Mouse (Mus musculus) urinary bladder, adult 2 months (tissue): ENCODE measurements at regions not wholly inside any gene's neighbourhood (a gene's known extent, or its start where the extent isn't known, plus 50 kb on each side); places are given as distances from the start of the nearest gene placed in this dataset.
"Not testable (repeated sequence)": the region's sequence is repeated elsewhere in the genome, so short reads cannot be mapped to it uniquely, and the experiment has no call there.

Experiments
- DNase-seq: peaks from one replicate; pipeline ENCODE4 v3.0.0; 2022; ENCODE audit warnings: low spot score

DNA sequence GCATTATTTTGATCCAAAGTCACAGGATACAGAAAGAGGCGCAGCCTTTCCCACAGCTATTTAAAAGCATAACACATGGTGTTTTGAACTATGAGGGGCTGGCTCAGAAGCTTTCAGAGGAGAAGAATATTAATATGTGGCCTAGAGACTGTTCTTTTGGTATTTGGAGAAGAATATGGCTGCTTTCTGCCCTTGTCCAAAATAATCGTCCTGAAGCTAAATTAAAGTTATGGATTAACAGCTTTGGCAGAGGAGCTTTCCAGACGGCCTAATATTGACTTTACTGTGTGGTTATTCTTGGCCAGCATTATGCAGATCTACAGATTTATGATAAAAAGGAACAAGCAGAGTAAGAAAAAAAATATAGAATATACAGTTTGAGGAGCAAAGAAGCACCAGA is 222.4 kb upstream of the Tmprss15 start:
- no peak for DNase-seq

DNA sequence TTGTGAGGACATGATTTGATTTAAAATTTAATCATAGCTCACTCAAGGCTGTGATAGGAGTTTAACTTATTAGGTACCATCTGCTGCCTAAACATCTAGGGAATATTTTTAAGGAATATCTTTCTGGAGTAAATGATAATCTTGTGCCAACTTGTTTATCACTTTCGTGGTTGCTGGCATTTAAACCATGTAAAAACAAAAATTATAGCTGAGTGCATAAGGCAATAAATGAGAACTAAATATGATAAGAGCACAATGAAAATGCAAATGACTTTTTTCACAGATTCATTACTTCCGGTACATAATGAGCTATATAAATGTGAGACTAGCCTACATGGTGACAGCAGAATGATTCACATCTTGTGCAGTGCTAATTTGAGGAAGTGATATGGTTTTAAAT is 221.8 kb upstream of the Tmprss15 start:
- no peak for DNase-seq

DNA sequence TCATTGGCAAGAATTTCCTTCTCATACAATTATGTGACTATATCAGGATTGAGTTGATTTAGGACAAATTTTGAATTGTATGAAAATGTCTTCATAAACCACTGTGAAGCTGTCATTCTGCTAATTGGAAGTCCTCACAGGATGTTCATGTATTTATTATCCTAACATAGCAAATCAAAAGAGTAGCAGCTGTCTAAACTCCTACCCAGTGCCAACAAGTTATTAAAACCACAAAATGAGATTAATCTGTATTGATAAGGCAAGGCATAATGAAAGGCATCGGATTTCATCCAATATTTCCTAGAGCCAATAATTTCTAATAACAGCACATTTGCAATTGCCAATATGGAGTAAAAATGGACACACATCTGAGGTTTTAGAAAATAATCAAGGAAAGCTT is 217.6 kb upstream of the Tmprss15 start:
- no peak for DNase-seq

DNA sequence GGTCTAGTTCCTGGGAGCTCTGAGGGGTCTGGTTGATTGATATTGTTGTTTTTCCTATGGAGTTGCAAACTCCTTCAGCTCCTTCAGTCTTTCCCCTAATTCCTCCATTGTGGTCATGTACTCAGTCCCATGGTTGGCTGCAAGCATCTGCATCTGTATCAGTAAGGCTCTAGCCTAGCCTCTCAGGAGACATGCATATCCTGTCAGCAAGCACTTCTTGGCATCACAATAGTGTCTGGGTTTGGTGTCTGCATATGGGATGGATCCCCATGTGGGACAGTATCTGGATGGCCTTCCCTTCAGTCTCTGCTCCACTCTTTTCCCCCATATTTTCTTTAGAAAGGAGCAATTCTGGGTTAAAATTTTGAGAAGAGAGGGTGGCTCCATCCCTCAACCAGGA is 205.7 kb upstream of the Tmprss15 start:
- not testable (repeated sequence) for DNase-seq

DNA sequence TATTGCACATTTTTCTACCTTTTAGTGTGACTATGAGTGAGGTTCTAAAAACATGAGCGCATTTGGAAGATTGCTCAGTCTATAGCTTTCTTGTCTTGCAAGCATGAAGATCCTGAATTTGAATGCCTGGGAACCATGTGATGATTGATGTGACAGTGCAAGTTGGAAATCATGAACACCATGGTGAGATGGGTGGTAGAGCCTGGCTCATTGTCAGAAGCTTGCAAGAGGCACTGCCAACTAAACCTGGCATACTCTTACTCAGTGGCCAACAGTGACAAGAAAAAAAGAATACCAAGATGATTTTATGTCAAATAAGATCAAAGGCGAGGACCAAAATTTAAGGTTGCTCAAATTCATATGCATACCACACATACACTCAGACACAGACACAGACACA is 188.1 kb upstream of the Tmprss15 start:
- no peak for DNase-seq

DNA sequence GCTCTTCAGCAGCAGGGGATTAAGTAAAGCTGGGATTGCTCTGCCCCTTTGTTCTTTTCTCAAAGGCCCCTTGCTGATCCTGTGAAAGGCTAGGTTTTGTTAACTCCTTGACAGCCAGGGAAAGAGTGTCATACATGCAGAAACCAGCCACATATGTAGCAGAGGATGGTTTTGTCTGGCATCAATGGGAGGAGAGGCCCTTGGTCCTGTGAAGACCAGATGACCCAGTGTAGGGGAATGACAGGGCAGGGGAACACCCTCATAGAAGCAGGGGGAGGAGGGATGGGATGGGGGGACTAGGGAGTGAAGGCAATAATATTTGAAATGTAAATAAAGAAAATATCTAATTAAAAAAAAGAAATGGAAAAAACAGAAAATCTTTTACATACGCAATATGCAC is 165.6 kb upstream of the Tmprss15 start:
- no peak for DNase-seq

DNA sequence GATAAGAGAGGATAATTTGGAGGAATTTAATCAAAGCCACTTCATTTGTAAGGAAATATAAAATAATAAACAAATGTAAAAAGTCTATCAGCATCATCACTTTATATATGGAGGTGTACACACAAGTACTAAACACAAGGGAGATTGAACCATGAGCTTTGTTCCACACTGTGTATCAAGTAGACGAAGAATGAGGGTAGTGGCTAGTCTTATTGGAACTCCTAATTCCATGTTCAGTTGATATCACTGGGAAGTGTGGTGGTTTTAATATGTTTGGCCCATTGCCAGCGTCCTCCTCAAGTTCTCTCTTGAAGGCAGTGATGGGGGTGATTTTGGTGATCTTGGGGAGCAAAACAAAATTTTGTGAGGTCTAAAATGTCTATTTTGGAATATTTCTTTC is 165.2 kb upstream of the Tmprss15 start:
- DNase-seq, result no peak

DNA sequence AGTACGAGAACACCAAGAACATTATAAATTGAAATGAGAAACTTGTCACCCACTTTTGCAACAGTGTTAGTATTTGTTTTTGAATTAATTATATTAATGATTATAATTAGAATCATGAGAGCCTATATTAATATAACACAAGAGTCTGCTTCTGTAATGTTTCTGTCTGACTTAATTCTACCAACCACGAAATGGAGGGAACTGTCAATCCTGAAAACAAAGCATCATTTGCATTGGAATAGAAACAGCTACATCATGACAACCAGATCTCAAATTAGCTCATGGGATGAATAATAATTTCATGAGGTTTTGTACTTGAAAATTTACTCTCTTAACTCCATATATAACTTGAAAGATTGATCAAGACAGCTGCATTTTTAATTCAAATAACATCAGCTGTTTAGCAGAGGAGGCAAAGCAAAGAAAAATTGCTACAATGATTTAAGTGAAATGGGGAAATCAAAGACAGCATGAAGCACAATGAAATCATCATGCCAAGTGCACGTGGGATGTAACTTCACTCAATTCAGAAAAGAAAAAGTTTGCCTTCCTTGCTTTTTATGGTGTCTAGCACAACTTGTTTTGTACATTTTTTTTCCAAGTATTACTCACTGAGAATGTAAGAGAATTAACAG is 150.1 kb upstream of the Tmprss15 start:
- no peak for DNase-seq

DNA sequence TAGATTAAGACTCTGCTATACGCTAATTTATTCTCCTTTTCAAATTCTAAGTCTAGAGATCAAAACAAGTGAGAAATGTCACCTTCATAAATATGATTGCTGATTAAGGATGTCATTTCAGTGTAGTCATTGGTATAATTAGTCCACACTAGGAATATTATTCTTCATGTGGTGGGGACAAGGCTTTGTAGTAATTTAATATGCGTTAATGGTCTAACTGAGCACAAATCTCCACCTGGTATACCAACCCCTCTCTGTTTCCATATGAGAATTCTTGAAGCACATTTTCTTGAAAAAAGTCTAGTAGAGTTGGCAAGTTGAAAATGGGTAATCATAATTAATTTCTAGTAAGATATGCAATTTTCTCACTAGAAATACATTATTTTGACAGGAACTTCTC is 149.3 kb upstream of the Tmprss15 start:
- DNase-seq, result no peak

DNA sequence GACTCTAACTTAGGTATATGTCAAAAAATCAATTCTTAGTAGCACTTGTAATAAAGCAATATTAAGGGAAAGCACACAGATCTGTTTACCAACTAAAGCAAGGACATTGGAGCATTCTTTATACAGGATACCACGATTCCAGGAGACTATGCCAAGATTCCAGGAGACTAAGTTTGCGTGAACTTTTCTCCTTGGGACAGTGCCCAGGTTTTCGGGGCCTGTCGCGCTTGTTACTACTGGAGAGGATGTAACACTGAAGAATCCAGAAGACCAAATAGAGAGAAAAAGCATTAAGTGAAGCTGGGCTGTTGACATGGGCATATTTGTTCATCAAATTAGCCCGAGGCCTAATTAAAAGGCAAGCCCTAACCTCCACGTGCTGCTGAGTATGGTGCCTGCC is 100.3 kb upstream of the Tmprss15 start:
- no peak for DNase-seq

DNA sequence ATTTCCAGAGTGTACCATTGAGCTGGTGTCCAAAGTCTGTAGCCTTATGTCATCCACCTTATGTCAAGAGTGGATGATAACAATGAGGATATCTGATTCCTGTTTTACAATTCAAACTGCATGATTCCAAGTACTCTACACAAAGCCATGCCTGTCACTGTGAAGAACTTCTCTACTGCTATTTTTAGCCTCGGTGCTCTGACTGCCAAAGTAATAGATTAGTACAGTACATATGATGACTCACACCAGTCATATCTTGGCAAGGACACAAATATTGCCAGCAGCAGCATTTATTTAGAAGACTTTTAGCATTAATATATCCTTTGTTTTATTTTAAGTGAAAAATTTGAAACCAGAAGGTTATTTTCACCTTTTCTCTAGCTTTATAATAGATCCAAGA is 95.6 kb upstream of the Tmprss15 start:
- no peak for DNase-seq

DNA sequence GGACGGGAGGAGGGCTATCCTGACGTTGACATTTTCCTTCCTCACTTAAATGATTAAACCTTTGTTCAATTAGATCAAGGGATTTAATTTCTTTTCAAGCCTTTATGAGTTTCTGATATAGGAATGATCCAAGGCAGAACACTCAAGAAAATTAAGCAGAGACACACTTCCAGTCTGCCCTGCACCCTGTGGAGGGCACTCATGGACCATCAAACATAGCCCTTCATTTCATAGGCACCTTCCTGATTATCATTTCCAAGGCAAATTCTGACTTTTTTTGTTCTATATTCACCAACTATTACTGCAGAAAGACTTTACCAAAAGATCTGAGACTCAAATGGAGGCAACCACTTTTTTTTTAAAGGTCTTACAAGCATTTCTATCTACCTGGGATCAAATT is 91.6 kb upstream of the Tmprss15 start:
- DNase-seq, result no peak

DNA sequence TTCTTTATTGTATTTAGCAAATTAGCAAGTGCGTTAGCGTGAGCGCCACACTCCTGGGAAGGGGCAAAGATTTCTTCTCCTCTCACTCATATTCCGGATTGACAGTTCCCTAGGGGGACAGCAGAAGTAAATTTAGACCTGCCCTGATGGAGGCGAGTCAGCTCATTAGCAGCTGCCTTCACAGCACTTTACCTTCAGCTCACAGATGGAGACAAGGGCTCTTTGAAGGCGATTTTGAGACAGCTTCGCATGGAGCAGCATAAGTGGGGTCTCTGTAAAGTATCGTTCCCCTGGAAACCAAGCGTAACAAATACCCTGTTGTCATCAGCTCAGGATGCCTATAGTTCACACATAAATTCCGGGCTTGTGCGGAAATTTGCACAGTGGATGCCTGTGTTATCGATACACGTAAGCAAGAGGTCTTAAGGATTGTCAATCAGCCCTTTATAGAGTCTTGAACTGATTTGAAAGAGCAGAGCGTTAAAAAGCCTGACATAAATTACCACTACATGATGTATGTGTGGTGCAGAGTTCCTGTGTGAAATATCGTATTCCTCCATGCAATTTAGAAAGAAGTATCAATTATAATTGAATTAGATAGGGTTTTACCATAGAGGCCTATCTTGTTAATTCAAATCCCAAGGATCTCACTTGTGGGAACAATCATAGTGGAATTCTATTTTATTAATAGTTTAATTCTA is 86.6 kb upstream of the Tmprss15 start:
- DNase-seq, result no peak

DNA sequence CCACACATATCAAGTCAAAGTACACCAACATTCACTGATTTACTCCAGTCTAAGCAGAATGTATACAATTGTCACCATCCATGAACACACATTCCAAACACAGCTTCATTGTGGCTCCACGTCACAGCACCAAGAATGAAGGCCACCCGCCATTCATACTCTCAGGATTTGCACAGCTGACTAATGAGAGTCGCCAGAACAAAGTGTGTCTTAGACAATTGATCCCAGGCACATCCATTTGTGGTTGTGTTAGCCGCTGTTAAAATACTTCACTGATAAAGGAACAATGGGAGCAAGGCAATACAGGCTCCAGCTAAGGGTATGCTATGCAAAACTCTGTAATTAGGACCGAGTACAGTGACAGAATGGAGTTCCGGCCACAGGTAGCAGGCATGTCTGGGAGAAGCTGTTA is 85.9 kb upstream of the Tmprss15 start:
- DNase-seq, result no peak

DNA sequence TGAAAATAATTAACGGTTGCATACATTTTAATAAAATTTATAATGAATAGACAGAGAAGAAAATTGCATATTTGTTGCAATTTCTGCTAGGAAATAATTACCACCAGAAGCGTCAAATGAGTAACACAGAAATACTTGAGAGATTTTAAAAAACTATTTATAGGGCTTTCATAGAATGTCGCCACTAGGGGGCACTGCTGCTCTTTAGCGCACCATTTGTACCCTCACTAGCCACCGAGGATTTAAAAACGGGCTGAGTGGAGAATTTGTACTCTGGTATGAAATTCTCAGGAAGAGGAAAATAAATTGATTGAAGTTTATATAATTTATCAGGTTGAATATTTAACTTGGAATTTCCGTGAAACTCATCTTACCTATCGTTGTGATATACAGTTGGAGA is 77.3 kb upstream of the Tmprss15 start:
- DNase-seq, result peak; percentile 26

DNA sequence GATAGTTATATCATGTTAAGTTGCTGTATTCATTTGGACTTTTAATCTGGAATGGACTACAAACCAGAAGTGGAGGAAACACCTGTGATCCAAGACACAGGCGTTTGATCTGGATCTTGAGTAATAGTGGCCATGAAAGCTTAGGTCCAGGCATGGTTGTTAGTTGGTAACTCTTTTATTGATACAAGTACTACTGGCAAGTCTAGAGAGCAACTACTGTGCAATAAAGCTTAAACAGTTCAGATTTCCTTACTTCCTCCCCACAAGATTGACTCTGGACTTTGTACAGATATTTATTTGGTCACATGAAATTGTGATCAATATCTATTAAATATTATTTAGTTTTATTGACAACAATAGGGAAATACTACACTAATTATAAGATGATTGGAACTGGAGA is 51.9 kb upstream of the Tmprss15 start:
- DNase-seq, result no peak
